Mouse (Mus musculus) stomach, embryonic 15.5 days (tissue): ENCODE data around the gene Tnfrsf19. TPM values are rescaled to one million over a fixed set of nuclear protein-coding genes. Genes with fewer than 3 reads are reported as not detected.

Experiments used
- ATAC-seq: fragments of 200-750 bp; cut with Nextera tagmentation; 2 replicates; pipeline ENCODE4 v1.8.0; 2017; ENCODE audit warnings: low read depth, moderate number of reproducible peaks, moderate TSS enrichment; ENCODE audit not compliant: insufficient read depth, low FRiP score
- H3K27ac ChIP-seq: fragments of 300-500 bp; sonication (generic); 2 replicates; pipeline ENCODE4 v1.5.1; 2015; ENCODE audit warnings: mild to moderate bottlenecking, inconsistent platforms
- H3K27me3 ChIP-seq: fragments of 300-500 bp; sonication (generic); replicated peaks from 2 replicates; pipeline ENCODE4 v1.6.1; 2015; ENCODE audit warnings: inconsistent platforms
- H3K36me3 ChIP-seq: fragments of 300-500 bp; sonication (generic); 2 replicates; pipeline ENCODE4 v1.6.1; 2015; ENCODE audit warnings: inconsistent platforms
- H3K4me1 ChIP-seq: fragments of 300-500 bp; sonication (generic); 2 replicates; pipeline ENCODE4 v1.6.1; 2015; ENCODE audit warnings: inconsistent platforms
- H3K4me2 ChIP-seq: fragments of 300-500 bp; sonication (generic); 2 replicates; pipeline ENCODE4 v1.6.1; 2015; ENCODE audit warnings: mild to moderate bottlenecking, inconsistent platforms
- H3K4me3 ChIP-seq: fragments of 300-500 bp; sonication (generic); replicated peaks from 2 replicates; pipeline ENCODE4 v1.5.1; 2015; ENCODE audit warnings: inconsistent platforms
- H3K9ac ChIP-seq: fragments of 300-500 bp; sonication (generic); 2 replicates; pipeline ENCODE4 v1.6.1; 2015; ENCODE audit warnings: inconsistent platforms
- H3K9me3 ChIP-seq: fragments of 300-500 bp; sonication (generic); 2 replicates; pipeline ENCODE4 v1.6.1; 2016; ENCODE audit warnings: inconsistent platforms
- WGBS: fragments of 180-500 bp; shearing (Covaris S2); methylation state at CpG from one replicate; pipeline ENCODE4 v1.1.7; 2015; 5-methylcytosine and 5-hydroxymethylcytosine counted together
- polyA plus RNA-seq: library from polyadenylated mRNA; unstranded; fragments of >200 nt; fragmentation: Nextera tagmentation; extraction: Ambion mirVana; gene quantifications from 2 replicates; pipeline ENCODE4 v1.2.1, GENCODE M21; 2015

Gene Tnfrsf19
- polyA plus RNA-seq, 1 experiment from 2014 or later, result 28.5 TPM

GRCm38 (mm10) chr14:61045446-61046090 is 722 bp downstream of the Tnfrsf19 start:
- H3K36me3 ChIP-seq, result no peaks in the 10 kb centered on the region
- 2% methylated on average over 19 of the region's 19 CpGs for WGBS
- peak overlapping the region; percentile 64; the same call in 1 of the 2 replicates for H3K27ac ChIP-seq
- H3K4me2 ChIP-seq, result peak overlapping the region; percentile 76
- H3K9ac ChIP-seq, result peak overlapping the region; percentile 17; the same call in 1 of the 2 replicates
- peak overlapping the region; percentile 45 for H3K4me3 ChIP-seq
- ATAC-seq, result no peak
- H3K9me3 ChIP-seq, result no peaks in the 10 kb centered on the region
- peaks cover 5% of the 10 kb centered on the region; the same call in 1 of the 2 replicates for H3K4me1 ChIP-seq
- no peaks in the 10 kb centered on the region for H3K27me3 ChIP-seq

DNA sequence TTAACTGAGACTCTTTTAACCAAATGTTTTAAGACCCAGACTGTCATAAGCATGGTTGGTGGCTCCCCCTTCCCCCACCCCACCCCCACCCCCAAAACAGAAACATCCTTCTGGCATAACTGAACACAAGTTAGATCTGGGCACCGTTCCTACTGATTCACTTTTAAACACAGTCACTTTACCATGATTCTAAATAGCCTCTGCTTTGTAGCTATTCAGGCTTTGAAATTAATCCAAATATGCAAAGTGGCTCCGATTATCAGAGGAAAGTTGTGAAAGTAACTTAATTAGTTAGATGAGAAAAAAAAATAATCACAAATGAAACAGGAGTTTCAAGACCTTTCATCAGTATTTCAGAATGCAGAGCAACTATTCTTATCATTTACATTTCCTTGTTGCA is 2.0 kb downstream of the Tnfrsf19 start:
- Histone ChIP-seq H3K4me3 (peak overlapping the region; percentile 45; the same call in 1 of the 2 replicates), H3K9ac (no peak overlapping the region), H3K27ac (0 out of 2 replicates have a peak overlapping the region, but pooled peaks have one; percentile 5)

DNA sequence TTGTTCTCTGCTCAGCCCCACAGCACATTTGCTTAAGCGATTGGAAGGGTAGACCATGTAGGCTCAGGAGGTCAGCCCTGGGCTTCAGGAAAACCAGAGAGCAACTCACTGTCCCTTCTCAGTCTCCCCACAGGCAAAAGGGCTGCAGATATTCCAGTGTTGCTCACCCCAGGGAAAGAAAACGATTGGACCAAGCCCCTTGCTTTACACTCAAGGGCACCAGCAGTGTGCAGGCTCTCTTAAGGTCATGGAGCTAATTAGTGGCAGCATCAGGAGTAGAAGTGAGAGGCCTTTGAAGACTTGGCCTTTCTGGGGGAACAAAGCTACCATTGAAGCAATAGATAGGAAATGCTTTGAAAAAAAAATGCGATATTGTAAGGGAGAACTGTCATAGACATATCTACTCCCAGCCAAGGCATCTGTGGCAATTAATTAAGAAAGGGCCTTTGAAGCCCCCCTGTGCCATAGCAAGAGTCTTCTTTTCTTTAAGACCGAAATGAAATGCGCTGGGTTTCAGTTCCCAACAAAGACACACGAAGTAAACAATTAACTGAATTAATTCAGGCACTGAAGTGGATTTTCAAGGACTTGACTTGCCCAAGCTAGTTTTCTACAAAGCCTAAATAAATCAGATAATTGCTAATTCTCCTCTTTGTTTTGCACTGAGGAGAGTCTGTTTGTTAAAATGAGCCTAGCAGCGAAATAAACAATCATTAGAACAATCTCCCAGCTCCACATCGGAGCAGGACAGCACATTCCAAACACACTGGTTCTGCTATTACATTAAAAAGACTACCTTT is 2.6 kb downstream of the Tnfrsf19 start:
- Histone ChIP-seq H3K4me3 (peak overlapping the region; percentile 7; the same call in 1 of the 2 replicates), H3K9me3 (no peaks in the 10 kb centered on the region), H3K4me1 (peaks cover 5% of the 10 kb centered on the region; the same call in 1 of the 2 replicates), H3K27me3 (no peaks in the 10 kb centered on the region), H3K4me2 (peak overlapping the region; percentile 76), H3K27ac (0 out of 2 replicates have a peak overlapping the region, but pooled peaks have one; percentile 22), H3K36me3 (no peaks in the 10 kb centered on the region), H3K9ac (no peak overlapping the region)
- ATAC-seq, result no peak
- 28% methylated on average over 8 of the region's 8 CpGs for WGBS

More for the DNA sequence above, 2.0 kb downstream of the Tnfrsf19 start:
- Histone ChIP-seq H3K9me3 (no peaks in the 10 kb centered on the region), H3K27me3 (no peaks in the 10 kb centered on the region), H3K4me2 (peak overlapping the region; percentile 76), H3K4me1 (peaks cover 5% of the 10 kb centered on the region; the same call in 1 of the 2 replicates), H3K36me3 (no peaks in the 10 kb centered on the region)
- WGBS, result 28% methylated on average over 2 of the region's 2 CpGs
- no peak for ATAC-seq

- Histone ChIP-seq H3K36me3 (no peaks in the 10 kb centered on the region), H3K9ac (no peak overlapping the region), H3K4me1 (peaks cover 17% of the 10 kb centered on the region), H3K4me2 (no peak overlapping the region), H3K4me3 (no peak overlapping the region), H3K27ac (no peak overlapping the region), H3K27me3 (0 out of 2 replicates have a peak, but pooled peaks cover 5% of the 10 kb centered on the region), H3K9me3 (no peaks in the 10 kb centered on the region)
- 55% methylated on average over 3 of the region's 3 CpGs for WGBS
- ATAC-seq, result no peak
Observed at GRCm38 (mm10) chr14:61042291-61042690, 4.0 kb downstream of the Tnfrsf19 start.

GRCm38 (mm10) chr14:61040236-61040635 is 6.1 kb downstream of the Tnfrsf19 start:
- Histone ChIP-seq H3K4me3 (no peak overlapping the region), H3K9ac (no peak overlapping the region), H3K27me3 (0 out of 2 replicates have a peak, but pooled peaks cover 5% of the 10 kb centered on the region), H3K4me2 (no peak overlapping the region), H3K9me3 (no peaks in the 10 kb centered on the region), H3K4me1 (peaks cover 19% of the 10 kb centered on the region), H3K27ac (no peak overlapping the region), H3K36me3 (no peaks in the 10 kb centered on the region)
- 88% methylated on average over 13 of the region's 13 CpGs for WGBS
- ATAC-seq, result no peak

GRCm38 (mm10) chr14:61038082-61038472 is 8.2 kb downstream of the Tnfrsf19 start:
- no peaks in the 10 kb centered on the region for H3K36me3 ChIP-seq
- no peak overlapping the region for H3K9ac ChIP-seq
- 39% methylated on average over 8 of the region's 8 CpGs for WGBS
- H3K4me2 ChIP-seq, result peak overlapping the region; percentile 99
- no peak overlapping the region for H3K27ac ChIP-seq
- H3K4me1 ChIP-seq, result peaks cover 19% of the 10 kb centered on the region
- H3K4me3 ChIP-seq, result peak overlapping the region; percentile 66
- 0 out of 2 replicates have a peak, but pooled peaks have one; percentile 7 for ATAC-seq
- H3K9me3 ChIP-seq, result no peaks in the 10 kb centered on the region
- H3K27me3 ChIP-seq, result 0 out of 2 replicates have a peak, but pooled peaks cover 5% of the 10 kb centered on the region

DNA sequence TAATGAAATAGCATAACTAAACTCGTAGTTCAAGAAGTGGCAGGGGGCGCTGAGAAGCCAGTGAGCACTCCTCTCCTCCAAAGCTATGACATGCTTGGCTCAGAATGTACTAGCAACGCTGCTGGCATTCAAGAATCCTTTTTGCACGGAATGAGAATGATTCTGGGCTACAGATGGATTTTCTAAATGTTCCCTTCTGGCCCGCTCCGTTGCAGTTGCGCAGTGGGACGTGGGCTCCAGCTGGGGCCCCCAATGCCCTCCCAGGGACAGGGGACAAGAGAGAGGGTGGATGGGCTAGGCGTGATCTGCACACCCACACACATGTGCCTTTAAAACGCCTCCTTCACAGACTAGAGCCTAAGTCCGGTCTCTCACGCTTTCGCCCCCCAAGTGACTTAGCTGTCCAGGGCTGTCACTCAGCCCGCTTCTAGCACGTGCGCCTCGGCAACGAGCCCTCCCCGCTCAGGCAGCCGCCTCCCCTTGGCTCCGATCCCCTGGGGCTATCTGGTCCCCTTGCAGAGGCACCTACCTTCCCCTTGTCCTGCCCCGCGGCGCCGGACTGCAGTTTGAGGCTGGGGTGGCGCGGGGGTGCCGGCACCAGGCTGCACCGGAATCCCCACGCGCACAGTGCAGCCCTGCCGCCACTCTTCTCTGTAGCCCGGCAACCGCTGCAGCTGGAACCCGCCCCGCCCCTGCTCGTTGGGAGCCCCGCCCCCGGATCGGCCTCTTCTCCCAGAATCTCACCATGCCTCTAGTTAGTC is 8.8 kb downstream of the Tnfrsf19 start:
- Histone ChIP-seq H3K27me3 (0 out of 2 replicates have a peak, but pooled peaks cover 5% of the 10 kb centered on the region), H3K4me3 (peak overlapping the region; percentile 66), H3K9ac (peak overlapping the region; percentile 50), H3K27ac (no peak overlapping the region), H3K36me3 (no peaks in the 10 kb centered on the region), H3K4me2 (peak overlapping the region; percentile 99), H3K9me3 (no peaks in the 10 kb centered on the region), H3K4me1 (peaks cover 19% of the 10 kb centered on the region)
- under 1% methylated on average over 36 of the region's 40 CpGs for WGBS
- peak; percentile 89 for ATAC-seq

GRCm38 (mm10) chr14:61030366-61030765 is 15.9 kb downstream of the Tnfrsf19 start:
- WGBS, result 92% methylated on average over 6 of the region's 6 CpGs
- peaks cover 5% of the 10 kb centered on the region; the same call in 1 of the 2 replicates for H3K4me1 ChIP-seq
- no peaks in the 10 kb centered on the region for H3K36me3 ChIP-seq
- H3K4me2 ChIP-seq, result no peak overlapping the region
- H3K4me3 ChIP-seq, result no peak overlapping the region
- H3K27ac ChIP-seq, result no peak overlapping the region
- H3K9me3 ChIP-seq, result no peaks in the 10 kb centered on the region
- no peak for ATAC-seq
- no peaks in the 10 kb centered on the region for H3K27me3 ChIP-seq
- no peak overlapping the region for H3K9ac ChIP-seq

- Histone ChIP-seq H3K4me3 (no peak overlapping the region), H3K4me1 (no peaks in the 10 kb centered on the region), H3K4me2 (no peak overlapping the region), H3K27ac (no peak overlapping the region), H3K9me3 (no peaks in the 10 kb centered on the region), H3K27me3 (no peaks in the 10 kb centered on the region), H3K9ac (no peak overlapping the region), H3K36me3 (no peaks in the 10 kb centered on the region)
- ATAC-seq, result no peak
- 91% methylated on average over 7 of the region's 7 CpGs for WGBS
Observed at GRCm38 (mm10) chr14:61024006-61024405, 22.3 kb downstream of the Tnfrsf19 start.

DNA sequence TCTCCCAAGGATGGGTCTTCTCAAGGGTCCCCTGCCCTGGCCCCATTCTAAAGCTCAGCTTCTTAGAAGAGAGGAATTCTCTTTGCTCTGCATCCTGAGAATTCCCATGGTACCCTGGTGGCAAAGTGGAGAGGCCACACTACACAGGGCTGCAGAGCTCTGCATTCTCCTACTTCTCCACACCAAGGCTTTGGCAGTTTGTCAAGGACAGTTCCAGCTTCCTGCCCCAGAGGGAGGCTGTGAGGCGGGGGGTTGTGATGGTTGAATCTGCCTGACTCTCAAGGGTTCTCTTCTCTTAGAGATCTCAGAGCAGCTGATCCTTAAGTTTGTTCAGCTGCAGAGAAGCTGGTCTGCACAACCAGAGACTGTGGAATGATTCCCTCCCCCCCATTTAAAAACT is 23.9 kb downstream of the Tnfrsf19 start:
- Histone ChIP-seq H3K36me3 (no peaks in the 10 kb centered on the region), H3K27ac (no peak overlapping the region), H3K9me3 (no peaks in the 10 kb centered on the region), H3K27me3 (no peaks in the 10 kb centered on the region), H3K4me1 (no peaks in the 10 kb centered on the region), H3K4me3 (no peak overlapping the region), H3K9ac (no peak overlapping the region), H3K4me2 (no peak overlapping the region)
- ATAC-seq, result no peak
- WGBS, result 70% methylated on average over 1 of the region's 1 CpGs

- no peaks in the 10 kb centered on the region for H3K4me1 ChIP-seq
- H3K4me3 ChIP-seq, result no peak overlapping the region
- H3K9ac ChIP-seq, result no peak overlapping the region
- H3K9me3 ChIP-seq, result no peaks in the 10 kb centered on the region
- H3K27me3 ChIP-seq, result no peaks in the 10 kb centered on the region
- 50% methylated on average over 2 of the region's 2 CpGs for WGBS
- no peak overlapping the region for H3K27ac ChIP-seq
- no peak overlapping the region for H3K4me2 ChIP-seq
- ATAC-seq, result no peak
- H3K36me3 ChIP-seq, result no peaks in the 10 kb centered on the region
Observed at GRCm38 (mm10) chr14:61020968-61021367, 25.3 kb downstream of the Tnfrsf19 start.
